Mouse (Mus musculus): ENCODE data around the gene Scnn1b.

The Scnn1b gene

DNA sequence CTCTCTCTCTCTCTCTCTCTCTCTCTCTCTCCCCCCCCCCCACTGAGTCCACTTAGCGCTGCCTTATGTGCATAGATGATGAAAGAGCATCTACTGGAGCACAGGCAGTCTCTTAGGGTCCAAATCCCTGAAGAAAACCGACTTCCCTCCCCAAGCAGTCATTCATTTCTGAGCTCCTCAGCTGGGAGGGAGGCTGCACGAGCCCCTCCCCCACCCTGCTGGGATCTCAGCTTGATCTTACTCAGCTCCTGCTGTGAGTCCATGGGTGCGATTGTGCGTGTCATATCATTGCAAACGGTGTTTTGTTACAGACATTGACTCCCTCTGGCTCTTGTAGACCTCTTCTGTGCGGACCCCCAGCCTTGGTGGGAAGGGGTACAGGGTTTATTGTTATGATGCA is 35.1 kb downstream of the Scnn1b start:
- CTCF ChIA-PET, result interaction anchor here (0.5 to 2.0 kb wide), 41 partner anchors 9 to 1423 kb away, joined by 3 to 19 read pairs (median 4); partner anchors contain the start of genes Scnn1g (in 4 of the 4), Gga2 (in 1 of the 4) and Scnn1b (in 1 of the 4)
- POLR2A ChIA-PET, result interaction anchor here in 3 of 4 experiments (0.6 to 1.9 kb wide), 8 partner anchors 9 to 121 kb away, joined by 3 to 14 read pairs (median 4); partner anchors contain the start of gene Gga2 (in 1 of the 3)

DNA sequence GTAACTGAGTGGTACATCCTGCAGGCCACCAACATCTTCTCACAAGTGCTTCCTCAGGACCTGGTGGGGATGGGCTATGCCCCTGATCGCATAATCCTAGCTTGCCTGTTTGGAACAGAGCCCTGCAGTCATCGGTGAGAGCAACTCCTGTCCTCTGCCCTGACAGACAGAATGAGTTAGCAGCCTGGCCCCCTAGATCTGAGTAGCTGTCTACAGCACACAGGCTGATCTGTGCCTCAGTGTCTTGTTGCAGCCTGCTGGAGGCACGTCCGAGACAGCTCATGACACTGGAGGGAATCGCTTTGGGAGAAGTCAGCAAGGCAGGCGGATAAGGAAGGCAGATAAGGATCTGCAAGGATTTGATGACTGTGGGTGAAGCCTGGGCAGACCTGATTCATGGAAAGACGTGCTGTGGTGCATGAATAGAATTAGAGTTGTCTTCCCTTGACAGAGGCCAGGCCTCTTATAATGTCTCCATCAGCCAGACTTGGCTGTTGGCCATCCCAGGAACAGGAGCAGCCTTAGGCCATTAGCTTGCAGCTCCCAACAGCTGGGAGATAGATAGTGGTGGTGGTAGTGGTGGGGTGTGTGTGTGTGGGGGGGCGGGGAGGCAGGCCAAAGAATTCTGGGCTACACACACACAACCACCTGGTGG is 38.0 kb downstream of the Scnn1b start:
- ChIA-PET POLR2A (no interaction called here), CTCF (interaction anchor here in 1 of 4 experiments (0.6 kb wide), 1 partner anchor 635 kb away, joined by 3 read pairs; no protein-coding TSS in a partner anchor)

DNA sequence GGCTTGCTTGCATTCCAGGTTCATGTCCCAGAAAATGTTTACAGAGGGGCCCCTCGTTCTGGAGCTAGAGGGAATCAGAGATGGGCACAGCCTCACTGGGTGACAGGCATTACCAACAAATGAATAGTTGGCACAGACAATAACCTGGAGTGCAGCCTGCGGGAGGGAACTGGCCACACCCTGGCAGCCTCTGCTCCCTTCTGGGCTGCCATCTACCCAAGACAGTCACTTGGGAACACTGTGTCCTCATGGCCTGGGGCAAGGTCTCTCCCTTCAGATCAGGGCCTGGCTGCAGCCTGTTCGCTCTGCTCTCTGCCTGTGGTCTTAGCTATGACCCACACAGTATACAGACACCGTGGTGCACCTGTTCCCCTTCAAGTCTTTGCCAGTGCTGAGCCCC is 42.0 kb downstream of the Scnn1b start:
- POLR2A ChIA-PET, result interaction anchor here in 1 of 4 experiments (0.6 to 0.7 kb wide), 2 partner anchors 8 to 396 kb away, joined by 3 read pairs; no protein-coding TSS in a partner anchor
- CTCF ChIA-PET, result interaction anchor here in 1 of 4 experiments (0.6 kb wide), 1 partner anchor 9 kb away, joined by 3 read pairs; no protein-coding TSS in a partner anchor

GRCm38 (mm10) chr7:121912250-121912649 is 47.4 kb downstream of the Scnn1b start:
- ChIA-PET POLR2A (interaction anchor here in 1 of 4 experiments (0.9 kb wide), 1 partner anchor 52 kb away, joined by 3 read pairs; no protein-coding TSS in a partner anchor), CTCF (interaction anchor here in 3 of 4 experiments (0.6 to 2.3 kb wide), 4 partner anchors 13 to 178 kb away, joined by 3 to 14 read pairs (median 6); partner anchors contain the start of gene Scnn1g (in 1 of the 3))

DNA sequence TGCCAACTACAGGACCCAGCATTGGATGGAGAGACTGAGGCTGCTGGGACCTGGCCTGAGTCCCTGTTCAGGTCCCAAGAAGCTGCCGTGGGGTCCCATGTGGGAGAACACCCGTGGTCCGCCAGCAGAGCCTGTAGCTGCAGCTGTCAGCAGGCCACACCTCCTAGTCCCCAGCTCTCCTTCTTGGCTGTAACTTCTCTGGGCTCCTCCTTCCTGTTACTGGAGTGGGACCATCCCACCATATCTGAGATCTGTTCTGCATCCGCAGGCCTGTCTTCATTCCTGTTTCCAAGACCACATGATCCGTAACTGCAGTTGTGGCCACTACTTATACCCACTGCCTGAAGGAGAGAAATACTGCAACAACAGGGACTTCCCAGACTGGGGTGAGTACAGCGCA is 49.1 kb downstream of the Scnn1b start:
- CTCF ChIA-PET, result interaction anchor here in 3 of 4 experiments (0.6 to 2.2 kb wide), 5 partner anchors 14 to 536 kb away, joined by 3 to 8 read pairs (median 5); partner anchors contain the start of gene Scnn1g (in 1 of the 3)
- POLR2A ChIA-PET, result no interaction called here

DNA sequence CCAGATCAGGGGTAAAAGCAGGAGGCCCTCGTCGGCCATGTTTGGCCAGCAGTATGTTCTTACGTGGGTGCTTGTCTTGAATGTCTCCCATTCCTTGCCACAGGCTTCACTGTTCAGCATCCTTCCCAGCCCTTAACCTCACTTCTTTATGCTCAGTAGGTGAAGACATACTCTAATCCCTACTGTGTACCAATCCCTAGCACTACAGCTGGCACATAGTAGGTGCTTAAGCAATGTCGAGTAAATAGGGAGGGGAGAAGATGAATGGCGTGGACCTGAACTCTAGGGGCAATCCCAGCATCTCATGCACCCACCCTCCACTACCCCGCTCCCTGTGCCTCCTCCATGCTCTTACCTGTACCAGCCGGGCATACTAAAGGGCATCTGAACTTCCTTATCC is 59.5 kb downstream of the Scnn1b start:
- ChIA-PET POLR2A (no interaction called here), CTCF (no interaction called here)

- POLR2A ChIA-PET, result interaction anchor here in 1 of 4 experiments (1.6 kb wide), 1 partner anchor 36 kb away, joined by 3 read pairs; no protein-coding TSS in a partner anchor
- CTCF ChIA-PET, result interaction anchor here in 1 of 4 experiments (1.3 kb wide), 1 partner anchor 194 kb away, joined by 4 read pairs; the partner anchor contains the start of gene Scnn1g
These were observed 63.0 kb downstream of the Scnn1b start for GRCm38 (mm10) chr7:121927882-121928281.

GRCm38 (mm10) chr7:121931246-121931645 is 66.4 kb downstream of the Scnn1b start:
- CTCF ChIA-PET, result interaction anchor here in 2 of 4 experiments (0.6 to 1.6 kb wide), 3 partner anchors 33 to 320 kb away, joined by 3 to 4 read pairs (median 4); partner anchors contain the start of gene Scnn1g (in 1 of the 2)
- POLR2A ChIA-PET, result interaction anchor here in 3 of 4 experiments (0.5 to 1.3 kb wide), 3 partner anchors 27 to 97 kb away, joined by 3 to 4 read pairs (median 3); no protein-coding TSS in a partner anchor

DNA sequence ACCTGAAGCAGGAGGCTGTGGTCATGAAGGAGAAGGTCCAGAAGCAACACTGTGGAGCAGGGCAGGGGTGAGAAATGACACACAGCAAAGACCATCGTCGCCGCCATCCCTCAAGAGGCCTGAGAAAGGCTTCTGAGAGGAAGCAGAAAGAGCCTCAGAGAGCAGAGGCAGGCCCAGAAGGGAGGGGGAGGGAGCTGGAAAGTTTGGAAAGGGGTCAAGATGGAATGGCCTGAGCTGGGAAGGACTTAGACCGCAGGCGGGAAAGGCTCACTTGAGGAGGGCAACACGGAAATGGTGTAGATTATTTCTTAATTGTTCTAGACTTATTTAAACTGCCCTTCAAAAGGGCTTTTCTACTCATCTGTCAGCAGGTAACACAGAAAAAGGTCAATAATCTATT is 68.8 kb downstream of the Scnn1b start:
- POLR2A ChIA-PET, result interaction anchor here in 1 of 4 experiments (1.5 kb wide), 1 partner anchor 13 kb away, joined by 5 read pairs; no protein-coding TSS in a partner anchor
- CTCF ChIA-PET, result interaction anchor here in 2 of 4 experiments (0.6 to 1.4 kb wide), 2 partner anchors 9 to 67 kb away, joined by 3 read pairs; no protein-coding TSS in a partner anchor

DNA sequence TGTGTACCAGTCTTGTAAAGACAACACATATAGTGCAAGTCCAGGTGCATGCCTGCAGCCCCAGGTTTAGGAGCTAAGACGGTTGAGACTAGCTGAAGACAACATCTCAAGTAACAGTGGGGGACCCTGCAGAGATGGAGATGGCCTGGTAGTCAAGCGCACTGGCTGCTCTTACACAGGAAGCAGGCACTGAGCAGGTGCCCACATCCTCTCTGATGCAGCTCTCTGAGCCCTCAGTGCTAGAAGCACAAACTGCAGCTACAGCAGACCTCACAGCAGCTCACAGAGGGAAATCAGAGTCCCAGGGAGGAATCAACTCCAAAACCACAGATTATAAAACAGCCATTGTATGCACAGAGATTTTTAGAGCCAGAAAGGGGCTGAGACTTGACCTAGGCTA is 69.5 kb downstream of the Scnn1b start:
- ChIA-PET CTCF (interaction anchor here in 3 of 4 experiments (0.6 to 1.5 kb wide), 4 partner anchors 9 to 200 kb away, joined by 3 to 4 read pairs (median 3); partner anchors contain the start of gene Scnn1g (in 1 of the 3)), POLR2A (interaction anchor here in 2 of 4 experiments (0.9 to 1.5 kb wide), 3 partner anchors 13 to 30 kb away, joined by 3 to 5 read pairs (median 3); no protein-coding TSS in a partner anchor)

- ChIA-PET CTCF (interaction anchor here (0.5 to 1.5 kb wide), 8 partner anchors 11 to 202 kb away, joined by 3 to 5 read pairs (median 4); partner anchors contain the start of gene Scnn1g (in 1 of the 4)), POLR2A (interaction anchor here in 3 of 4 experiments (0.6 to 1.7 kb wide), 4 partner anchors 10 to 191 kb away, joined by 3 to 4 read pairs (median 3); partner anchors contain the start of gene Cog7 (in 1 of the 3))
These were observed 71.3 kb downstream of the Scnn1b start for GRCm38 (mm10) chr7:121935906-121936794.

DNA sequence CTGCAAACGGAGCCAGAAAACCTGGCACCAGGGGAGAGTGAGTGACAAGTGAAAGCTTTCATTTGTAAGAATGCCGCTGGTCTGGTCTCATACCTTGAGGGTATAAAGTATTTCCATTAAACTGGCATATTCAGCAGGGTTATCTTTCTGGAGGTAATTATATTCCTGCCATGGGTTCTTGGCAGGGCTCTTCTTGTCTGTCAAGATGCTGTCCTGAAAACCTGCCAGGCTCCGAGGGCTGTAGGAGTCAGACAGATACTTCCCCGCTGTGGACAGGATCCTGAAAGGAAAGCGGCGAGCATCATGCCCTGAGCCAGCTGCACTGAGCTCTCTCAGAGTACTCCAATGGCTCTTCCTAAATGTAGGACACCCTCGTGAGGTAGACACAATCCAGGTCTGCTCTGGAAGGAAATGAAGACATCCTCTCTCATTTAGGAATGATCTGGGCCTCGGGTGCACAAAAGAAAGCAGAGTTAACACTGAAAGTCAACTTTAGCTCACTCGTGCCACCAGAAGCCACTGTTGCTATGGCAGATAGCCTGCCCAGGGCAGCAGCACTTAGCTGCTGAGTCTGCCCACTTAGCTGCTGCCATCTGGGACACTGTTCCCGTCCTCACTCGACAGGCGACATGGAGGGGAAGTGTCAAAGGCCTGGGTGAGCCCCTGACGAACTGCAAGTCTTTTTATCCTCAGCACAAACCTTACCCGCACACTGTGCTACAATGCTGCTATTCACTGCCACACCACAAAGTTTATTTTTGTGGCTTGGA is 72.2 kb downstream of the Scnn1b start:
- POLR2A ChIA-PET, result interaction anchor here in 2 of 4 experiments (1.4 to 1.7 kb wide), 3 partner anchors 9 to 44 kb away, joined by 3 to 6 read pairs (median 4); partner anchors contain the start of gene Cog7 (in 1 of the 2)

DNA sequence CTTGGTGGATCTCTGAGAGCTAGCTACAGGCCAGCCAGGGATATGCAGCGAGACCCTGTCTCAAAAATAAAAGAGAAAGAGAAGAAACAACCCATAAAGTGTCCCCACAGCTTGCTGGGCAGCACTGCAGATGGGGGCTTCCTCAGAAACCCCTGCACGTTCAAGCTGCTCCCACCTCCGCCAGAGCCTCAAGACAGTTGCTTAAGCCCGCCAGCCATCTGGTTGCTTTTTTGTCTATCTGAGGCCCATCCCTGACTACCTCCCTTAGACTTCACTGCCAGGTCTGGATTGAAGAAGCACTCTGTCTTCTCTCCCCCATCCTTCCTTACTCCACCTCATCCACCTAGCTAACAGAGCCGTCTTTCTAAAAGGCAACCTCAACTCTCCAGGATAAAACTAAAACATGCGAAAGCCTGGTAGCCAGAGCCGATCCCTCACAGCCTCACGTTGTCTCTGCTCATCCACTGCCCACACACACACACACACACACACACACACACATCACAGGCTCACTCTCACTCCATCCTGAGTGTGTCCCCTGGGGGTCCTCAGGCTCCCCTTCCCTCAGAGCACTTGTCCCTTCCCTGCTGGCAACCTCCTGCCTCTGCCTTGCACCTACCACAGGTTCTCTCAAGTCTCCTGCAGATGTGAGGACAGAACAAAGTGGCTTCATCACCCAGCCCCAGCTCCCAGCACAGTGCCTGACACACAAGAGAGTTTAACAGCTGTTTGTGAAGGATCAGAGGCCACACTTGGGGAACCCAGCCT is 73.5 kb downstream of the Scnn1b start:
- POLR2A ChIA-PET, result interaction anchor here in 2 of 4 experiments (1.1 to 1.8 kb wide), 3 partner anchors 8 to 46 kb away, joined by 3 to 6 read pairs (median 4); no protein-coding TSS in a partner anchor
- CTCF ChIA-PET, result interaction anchor here in 2 of 4 experiments (0.5 to 2.2 kb wide), 2 partner anchors 20 to 39 kb away, joined by 3 to 5 read pairs; no protein-coding TSS in a partner anchor

More for the DNA sequence above, 72.2 kb downstream of the Scnn1b start:
- CTCF ChIA-PET, result interaction anchor here in 3 of 4 experiments (0.5 to 2.2 kb wide), 5 partner anchors 10 to 158 kb away, joined by 3 to 5 read pairs (median 5); no protein-coding TSS in a partner anchor

GRCm38 (mm10) chr7:121939244-121939643 is 74.4 kb downstream of the Scnn1b start:
- POLR2A ChIA-PET, result interaction anchor here in 2 of 4 experiments (1.1 to 1.8 kb wide), 3 partner anchors 19 to 79 kb away, joined by 3 to 4 read pairs (median 3); no protein-coding TSS in a partner anchor
- CTCF ChIA-PET, result interaction anchor here in 2 of 4 experiments (0.6 to 2.2 kb wide), 4 partner anchors 25 to 205 kb away, joined by 3 to 5 read pairs (median 5); partner anchors contain the start of gene Scnn1g (in 1 of the 2)

- POLR2A ChIA-PET, result interaction anchor here in 1 of 4 experiments (1.2 kb wide), 1 partner anchor 78 kb away, joined by 3 read pairs; no protein-coding TSS in a partner anchor
- CTCF ChIA-PET, result interaction anchor here in 3 of 4 experiments (0.5 to 1.1 kb wide), 5 partner anchors 24 to 693 kb away, joined by 3 to 5 read pairs (median 4); partner anchors contain the start of gene Scnn1g (in 1 of the 3)
These were observed 74.9 kb downstream of the Scnn1b start for GRCm38 (mm10) chr7:121939729-121940128.

DNA sequence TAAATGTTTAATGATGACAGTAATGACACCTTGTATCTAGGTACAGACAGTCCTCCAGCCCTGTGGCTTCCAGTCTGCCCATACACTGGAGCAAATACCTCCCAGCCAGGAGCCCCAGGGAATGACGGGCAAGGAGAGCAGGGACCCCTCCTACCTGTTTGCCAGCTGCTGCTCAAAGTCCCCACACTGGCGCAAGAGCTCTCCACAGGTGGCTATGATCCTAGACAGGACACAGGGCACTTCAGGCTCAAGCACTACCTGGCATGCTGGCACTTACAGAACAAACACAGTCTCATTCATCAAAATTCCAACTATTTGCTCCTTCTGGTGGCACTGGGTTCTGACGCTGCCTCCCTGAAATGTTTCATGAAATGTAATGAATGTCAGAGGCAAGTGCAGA is 76.2 kb downstream of the Scnn1b start:
- ChIA-PET CTCF (interaction anchor here in 2 of 4 experiments (0.6 to 2.8 kb wide), 3 partner anchors 42 to 206 kb away, joined by 3 to 24 read pairs (median 5); partner anchors contain the start of gene Scnn1g (in 1 of the 2)), POLR2A (interaction anchor here in 2 of 4 experiments (1.0 to 2.0 kb wide), 3 partner anchors 21 to 127 kb away, joined by 3 to 4 read pairs (median 4); no protein-coding TSS in a partner anchor)
